7 mouse cellular contexts compared by ENCODE assay signal in the genomic region with DNA sequence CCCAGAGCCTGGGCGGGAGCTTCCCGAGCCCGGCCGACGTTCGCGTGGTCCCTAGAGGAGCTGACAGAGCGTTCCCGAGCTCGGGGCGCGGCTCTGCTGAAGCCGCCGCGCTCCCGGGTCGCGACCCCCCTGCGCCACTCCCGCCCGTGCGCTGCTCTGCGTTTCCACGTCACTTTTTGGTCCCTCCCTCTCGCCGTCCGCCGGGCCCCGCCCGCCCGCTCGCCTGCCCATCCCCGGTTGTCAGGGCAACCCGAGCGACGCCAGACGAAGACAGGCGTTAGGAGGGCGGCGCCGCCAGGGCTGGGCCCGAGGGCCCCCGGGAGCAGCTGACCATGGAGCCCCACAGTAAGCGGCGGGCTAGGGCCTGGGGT. TPM values are rescaled to one million over a fixed set of nuclear protein-coding genes. Genes with fewer than 3 reads are reported as not detected.
DNase-seq lines count a peak whose midpoint lies in the region; ATAC-seq lines count a peak whose summit lies in the region.

Gene Fank1 (plus strand): TSS at position 236 of the 371 bp plus-strand sequence.

- ATAC-seq in intestine, embryonic 14.5 days (replicated peaks; ENCODE audit: low FRiP score, low TSS enrichment, low read depth), result peak; percentile 94
- peak; percentile 94 for ATAC-seq in midbrain, embryonic 11.5 days (ENCODE audit: low FRiP score)

- no peaks in the 10 kb centered on the region; the same call in none of the 2 replicates for H3K4me1 ChIP-seq in intestine, embryonic 14.5 days (replicated peaks; ENCODE audit: control insufficient read depth, insufficient read depth, low read length)
- H3K4me1 ChIP-seq in midbrain, embryonic 11.5 days (ENCODE audit: control insufficient read depth, insufficient read depth, low read length), result peaks cover 4% of the 10 kb centered on the region; the same call in 1 of the 2 replicates

- peak within 1 kb of the TSS; percentile 65 for H3K9ac ChIP-seq in intestine, embryonic 14.5 days (ENCODE audit: low read length)
- H3K9ac ChIP-seq in midbrain, embryonic 11.5 days (ENCODE audit: low read length), result peak within 1 kb of the TSS; percentile 84

- intact Hi-C loops in gastrocnemius, postnatal 14 days (cut with DNase I; ENCODE audit: low total_unique reads), result no loop called here
- intact Hi-C loops in left cerebral cortex, postnatal 4 days (cut with DNase I), result no loop called here

- DNase-seq in adrenal gland, adult 18-20 months (ENCODE audit: low spot score in 2 of 2), result peak; percentile 87 to 89
- DNase-seq in embryo, embryonic 10 days (ENCODE audit: low spot score), result peak; percentile 92
- DNase-seq in gastrocnemius, postnatal 14 days, result peak; percentile 90
- peak; percentile 94 for DNase-seq in intestine, embryonic 14.5 days (ENCODE audit: low spot score)
- peak; percentile 88 for DNase-seq in left cerebral cortex, postnatal 4 days
- DNase-seq in midbrain, embryonic 11.5 days (ENCODE audit: low spot score, missing footprints), result peak; percentile 98
- DNase-seq in right cerebral cortex, postnatal 4 days, result peak; percentile 81

- H3K9me3 ChIP-seq in intestine, embryonic 14.5 days (ENCODE audit: control insufficient read depth, low read length), result no peaks in the 10 kb centered on the region
- H3K9me3 ChIP-seq in midbrain, embryonic 11.5 days (ENCODE audit: control insufficient read depth, low read length), result no peaks in the 10 kb centered on the region

- H3K36me3 ChIP-seq in intestine, embryonic 14.5 days (ENCODE audit: control insufficient read depth, insufficient read depth, low read length), result no peaks in the 10 kb centered on the region
- no peaks in the 10 kb centered on the region for H3K36me3 ChIP-seq in midbrain, embryonic 11.5 days (ENCODE audit: control insufficient read depth, insufficient read depth, low read length)

- peak within 1 kb of the TSS; percentile 70 for H3K4me2 ChIP-seq in intestine, embryonic 14.5 days (ENCODE audit: low read length)
- peak within 1 kb of the TSS; percentile 86 for H3K4me2 ChIP-seq in midbrain, embryonic 11.5 days

- H3K27ac ChIP-seq in intestine, embryonic 14.5 days (ENCODE audit: low read depth), result 0 out of 2 replicates have a peak within 1 kb of the TSS, but pooled peaks have one; percentile 51
- H3K27ac ChIP-seq in midbrain, embryonic 11.5 days (ENCODE audit: low read depth, low read length), result no peak within 1 kb of the TSS

- WGBS in intestine, embryonic 14.5 days, result under 1% methylated on average over 33 of the region's 45 CpGs
- under 1% methylated on average over 45 of the region's 45 CpGs for WGBS in midbrain, embryonic 11.5 days

- no peaks in the 10 kb centered on the region for H3K27me3 ChIP-seq in intestine, embryonic 14.5 days (replicated peaks; ENCODE audit: control insufficient read depth, insufficient read depth, low read length)
- H3K27me3 ChIP-seq in midbrain, embryonic 11.5 days (ENCODE audit: control insufficient read depth, insufficient read depth, low read length), result no peaks in the 10 kb centered on the region

- peak within 1 kb of the TSS; percentile 71 for H3K4me3 ChIP-seq in intestine, embryonic 14.5 days (ENCODE audit: low read depth, low read length)
- H3K4me3 ChIP-seq in midbrain, embryonic 11.5 days (ENCODE audit: low read depth, low read length), result peak within 1 kb of the TSS; percentile 87

RNA-seq across cellular contexts. Expression of gene Fank1, which starts in this region (rescaled TPM):
- total RNA-seq in adrenal gland, adult 18-20 months (2021), result under 1 TPM; 0.36 to 0.48 TPM
- total RNA-seq in gastrocnemius, postnatal 14 days (2021), result under 1 TPM in 1 of 2 experiments, not detected in 1; 0.33 TPM
- 0.54 and 0.64 TPM in 2 replicates for polyA plus RNA-seq in intestine, embryonic 14.5 days (2014; fragmentation: Nextera tagmentation; extraction: Ambion mirVana)
- 1 to 10 TPM; 3.5 to 4.9 TPM for total RNA-seq in left cerebral cortex, postnatal 4 days (2021)
- polyA plus RNA-seq in midbrain, embryonic 11.5 days (2014; fragmentation: Nextera tagmentation; extraction: Ambion mirVana), result 1.6 TPM in 2 replicates

Comparison
In these comparisons a context has a peak if more than half of its experiments do, and no peak if none do; other contexts are left out.
1. Peak in DNase-seq in adrenal gland, adult 18-20 months; RNA of the gene not detected or under 1 TPM.
2. Peak in DNase-seq in gastrocnemius, postnatal 14 days; RNA of the gene not detected or under 1 TPM.
3. Peak in DNase-seq, ATAC-seq, H3K4me3 ChIP-seq, H3K27ac ChIP-seq, H3K9ac ChIP-seq and H3K4me2 ChIP-seq in intestine, embryonic 14.5 days; RNA of the gene not detected or under 1 TPM.